Mouse (Mus musculus): ENCODE data around the gene Rfx5. TPM values are rescaled to one million over a fixed set of nuclear protein-coding genes. Genes with fewer than 3 reads are reported as not detected.
"Not testable (repeated sequence)": the region's sequence is repeated elsewhere in the genome, so short reads cannot be mapped to it uniquely, and the experiment has no call there.

Rfx5 gene
- polyA plus RNA-seq, 1 experiment from 2014 or later, result 7.1 TPM

- not testable (repeated sequence) for H3K4me2 ChIP-seq; H3K4me1 ChIP-seq (replicated peaks); H3K27ac ChIP-seq (replicated peaks); H3K27me3 ChIP-seq; H3K36me3 ChIP-seq; H3K4me3 ChIP-seq; H3K9me3 ChIP-seq; H3K9ac ChIP-seq; ATAC-seq (ENCODE audit: low FRiP score, low read depth)
- WGBS, result 57% methylated on average over 4 of the region's 4 CpGs
These were observed 27.6 kb upstream of the Rfx5 start for GRCm38 (mm10) chr3:94926301-94926736.

- H3K27ac ChIP-seq (replicated peaks); H3K4me2 ChIP-seq; H3K27me3 ChIP-seq; H3K9me3 ChIP-seq; H3K36me3 ChIP-seq; ATAC-seq (ENCODE audit: low FRiP score, low read depth); H3K4me3 ChIP-seq; H3K9ac ChIP-seq: not testable (repeated sequence)
- peaks cover 11% of the 10 kb centered on the region; the same call in 1 of the 2 replicates for H3K4me1 ChIP-seq (replicated peaks)
- WGBS, result 83% methylated on average over 4 of the region's 4 CpGs
These were observed 24.9 kb upstream of the Rfx5 start for GRCm38 (mm10) chr3:94928979-94929378.

GRCm38 (mm10) chr3:94930386-94931266 is 23.2 kb upstream of the Rfx5 start:
- not testable (repeated sequence) for H3K36me3 ChIP-seq; H3K4me3 ChIP-seq; ATAC-seq (ENCODE audit: low FRiP score, low read depth); H3K27me3 ChIP-seq; H3K4me2 ChIP-seq; H3K9me3 ChIP-seq; H3K9ac ChIP-seq; H3K27ac ChIP-seq (replicated peaks)
- 48% methylated on average over 7 of the region's 7 CpGs for WGBS
- H3K4me1 ChIP-seq (replicated peaks), result peaks cover 11% of the 10 kb centered on the region; the same call in 1 of the 2 replicates

GRCm38 (mm10) chr3:94931427-94932082 is 22.3 kb upstream of the Rfx5 start:
- WGBS, result 86% methylated on average over 10 of the region's 10 CpGs
- H3K9ac ChIP-seq; H3K27ac ChIP-seq (replicated peaks); H3K36me3 ChIP-seq; H3K4me3 ChIP-seq; ATAC-seq (ENCODE audit: low FRiP score, low read depth); H3K9me3 ChIP-seq; H3K4me2 ChIP-seq; H3K27me3 ChIP-seq: not testable (repeated sequence)
- peaks cover 11% of the 10 kb centered on the region; the same call in 1 of the 2 replicates for H3K4me1 ChIP-seq (replicated peaks)

GRCm38 (mm10) chr3:94932279-94932678 is 21.6 kb upstream of the Rfx5 start:
- H3K4me1 ChIP-seq (replicated peaks), result peaks cover 11% of the 10 kb centered on the region; the same call in 1 of the 2 replicates
- not testable (repeated sequence) for H3K27me3 ChIP-seq; H3K4me3 ChIP-seq; ATAC-seq (ENCODE audit: low FRiP score, low read depth); H3K9me3 ChIP-seq; H3K9ac ChIP-seq; H3K36me3 ChIP-seq
- H3K27ac ChIP-seq (replicated peaks), result 0 out of 2 replicates have a peak overlapping the region, but pooled peaks have one; percentile 1
- 68% methylated on average over 2 of the region's 2 CpGs for WGBS
- peak overlapping the region; percentile 54 for H3K4me2 ChIP-seq

GRCm38 (mm10) chr3:94932809-94933564 is 20.9 kb upstream of the Rfx5 start, which contains the start of gene Selenbp1:
Selenbp1 (plus strand) TSS chr3:94933056.
- 15% methylated on average over 16 of the region's 16 CpGs for WGBS
- peak; percentile 86 for ATAC-seq (ENCODE audit: low FRiP score, low read depth)
- peak within 1 kb of the TSS; percentile 33 for H3K4me3 ChIP-seq
- peak within 1 kb of the TSS; percentile 54 for H3K4me2 ChIP-seq
- peak within 1 kb of the TSS; percentile 75 for H3K27ac ChIP-seq (replicated peaks)
- H3K9ac ChIP-seq, result 0 out of 2 replicates have a peak within 1 kb of the TSS, but pooled peaks have one; percentile 35
- H3K36me3 ChIP-seq, result no peaks in the 10 kb centered on the region
- no peaks in the 10 kb centered on the region for H3K27me3 ChIP-seq
- no peaks in the 10 kb centered on the region for H3K9me3 ChIP-seq
- H3K4me1 ChIP-seq (replicated peaks), result peaks cover 11% of the 10 kb centered on the region; the same call in 1 of the 2 replicates

- not testable (repeated sequence) for H3K9ac ChIP-seq; H3K27me3 ChIP-seq; H3K4me3 ChIP-seq; H3K27ac ChIP-seq (replicated peaks); H3K9me3 ChIP-seq; ATAC-seq (ENCODE audit: low FRiP score, low read depth); H3K4me2 ChIP-seq; H3K36me3 ChIP-seq
- H3K4me1 ChIP-seq (replicated peaks), result peaks cover 11% of the 10 kb centered on the region; the same call in 1 of the 2 replicates
- no CpG with 5 or more reads among the region's 2 CpGs for WGBS
These were observed 20.3 kb upstream of the Rfx5 start for GRCm38 (mm10) chr3:94933604-94934003.

GRCm38 (mm10) chr3:94934564-94934963 is 19.3 kb upstream of the Rfx5 start:
- peaks cover 11% of the 10 kb centered on the region; the same call in 1 of the 2 replicates for H3K4me1 ChIP-seq (replicated peaks)
- not testable (repeated sequence) for H3K9me3 ChIP-seq; H3K4me2 ChIP-seq; H3K9ac ChIP-seq; ATAC-seq (ENCODE audit: low FRiP score, low read depth); H3K27ac ChIP-seq (replicated peaks); H3K36me3 ChIP-seq; H3K4me3 ChIP-seq; H3K27me3 ChIP-seq
- 100% methylated on average over 3 of the region's 3 CpGs for WGBS

GRCm38 (mm10) chr3:94935332-94935731 is 18.5 kb upstream of the Rfx5 start:
- not testable (repeated sequence) for H3K36me3 ChIP-seq; H3K27me3 ChIP-seq; ATAC-seq (ENCODE audit: low FRiP score, low read depth); H3K27ac ChIP-seq (replicated peaks); H3K9ac ChIP-seq; H3K4me2 ChIP-seq; H3K9me3 ChIP-seq; H3K4me3 ChIP-seq
- peaks cover 11% of the 10 kb centered on the region; the same call in 1 of the 2 replicates for H3K4me1 ChIP-seq (replicated peaks)
- WGBS, result 80% methylated on average over 3 of the region's 3 CpGs

GRCm38 (mm10) chr3:94936147-94936546 is 17.7 kb upstream of the Rfx5 start:
- H3K36me3 ChIP-seq; ATAC-seq (ENCODE audit: low FRiP score, low read depth); H3K4me2 ChIP-seq; H3K9ac ChIP-seq; H3K27ac ChIP-seq (replicated peaks); H3K27me3 ChIP-seq; H3K4me3 ChIP-seq; H3K9me3 ChIP-seq: not testable (repeated sequence)
- H3K4me1 ChIP-seq (replicated peaks), result peaks cover 11% of the 10 kb centered on the region; the same call in 1 of the 2 replicates
- 83% methylated on average over 5 of the region's 5 CpGs for WGBS

- H3K9ac ChIP-seq; H3K9me3 ChIP-seq; H3K4me2 ChIP-seq; ATAC-seq (ENCODE audit: low FRiP score, low read depth); H3K27me3 ChIP-seq; H3K4me3 ChIP-seq; H3K36me3 ChIP-seq; H3K27ac ChIP-seq (replicated peaks): not testable (repeated sequence)
- WGBS, result 93% methylated on average over 6 of the region's 7 CpGs
- H3K4me1 ChIP-seq (replicated peaks), result peaks cover 11% of the 10 kb centered on the region; the same call in 1 of the 2 replicates
These were observed 16.7 kb upstream of the Rfx5 start for GRCm38 (mm10) chr3:94937194-94937593.
